Mouse (Mus musculus) MEL (cell line): Measurements from ENCODE around the gene Yap1. TPM values are rescaled to one million over a fixed set of nuclear protein-coding genes. Genes with fewer than 3 reads are reported as not detected.

Experiments used
- DNase-seq: peaks from one replicate; pipeline ENCODE4 v3.0.0; 2011; ENCODE audit warnings: low read depth, low spot score
- H3K27ac ChIP-seq: 2 replicates; pipeline ENCODE4 v1.5.1; 2012; ENCODE audit warnings: low read depth, mild to moderate bottlenecking, control low read depth, low read length, moderate library complexity; ENCODE audit not compliant: control insufficient read depth
- H3K27me3 ChIP-seq, 2 experiments: fragments of 150-350 bp in 1 of 2; sonication (generic) in 1 of 2; 2 replicates each; pipeline ENCODE4 v1.6.1; 2012; ENCODE audit warnings: low read length in 2 of 2, mild to moderate bottlenecking in 2 of 2, improper control_type of control experiment in 1 of 2, moderate library complexity in 1 of 2; ENCODE audit not compliant: insufficient read depth in 2 of 2, control insufficient read depth in 1 of 2
- H3K36me3 ChIP-seq, 2 experiments: 2 replicates each; pipeline ENCODE4 v1.6.1; 2012 to 2014; ENCODE audit warnings: low read length in 2 of 2, improper control_type of control experiment in 1 of 2, inconsistent platforms in 1 of 2, mild to moderate bottlenecking in 1 of 2; ENCODE audit not compliant: insufficient read depth in 2 of 2, control insufficient read depth in 1 of 2
- H3K4me1 ChIP-seq, 2 experiments: fragments of 150-350 bp in 1 of 2; sonication (generic) in 1 of 2; 2 replicates each; pipeline ENCODE4 v1.6.1; 2012; ENCODE audit warnings: low read length in 2 of 2, improper control_type of control experiment in 1 of 2, mild to moderate bottlenecking in 1 of 2; ENCODE audit not compliant: insufficient read depth in 2 of 2, control insufficient read depth in 1 of 2
- H3K4me3 ChIP-seq, 2 experiments: fragments of 150-350 bp in 1 of 2; sonication (generic) in 1 of 2; 2 replicates each; pipeline ENCODE4 v1.5.1; 2012; ENCODE audit warnings: low read depth in 2 of 2, low read length in 2 of 2, mild to moderate bottlenecking in 2 of 2, moderate library complexity in 2 of 2, control low read depth in 1 of 2, improper control_type of control experiment in 1 of 2; ENCODE audit not compliant: control insufficient read depth in 1 of 2, insufficient read depth in 1 of 2
- H3K79me2 ChIP-seq: 2 replicates; pipeline ENCODE4 v1.6.1; 2012; ENCODE audit warnings: mild to moderate bottlenecking, low read length, moderate library complexity; ENCODE audit not compliant: control insufficient read depth, poor library complexity, insufficient read depth
- H3K9ac ChIP-seq: 2 replicates; pipeline ENCODE4 v1.6.1; 2012; ENCODE audit warnings: low read depth, mild to moderate bottlenecking, control low read depth, low read length, moderate library complexity; ENCODE audit not compliant: control insufficient read depth, poor library complexity, severe bottlenecking
- H3K9me3 ChIP-seq: fragments of 150-350 bp; sonication (generic); replicated peaks from 2 replicates; pipeline ENCODE4 v1.6.1; 2012; ENCODE audit warnings: mild to moderate bottlenecking, low read length, improper control_type of control experiment, moderate library complexity; ENCODE audit not compliant: insufficient read depth
- CTCF ChIP-seq, 3 experiments: IDR thresholded peaks in 2 of 3; conservative IDR thresholded peaks in 1 of 3; 2 replicates each; pipeline ENCODE4 v1.5.1; 2011 to 2012; ENCODE audit warnings: low read length in 3 of 3, low read depth in 2 of 3, mild to moderate bottlenecking in 2 of 3, improper control_type of control experiment in 1 of 3, inconsistent platforms in 1 of 3, mixed read lengths in 1 of 3, moderate library complexity in 1 of 3; ENCODE audit not compliant: control insufficient read depth in 1 of 3, insufficient read depth in 1 of 3, poor library complexity in 1 of 3, severe bottlenecking in 1 of 3
- ELF1 ChIP-seq: IDR thresholded peaks from 2 replicates; pipeline ENCODE4 v1.6.1; 2014; ENCODE audit warnings: low read depth, mild to moderate bottlenecking, inconsistent platforms, low read length, improper control_type of control experiment, moderate library complexity
- ETS1 ChIP-seq: IDR thresholded peaks from 2 replicates; pipeline ENCODE4 v1.6.1; 2012; ENCODE audit warnings: low read depth, mild to moderate bottlenecking, inconsistent platforms, low read length, improper control_type of control experiment, moderate library complexity
- GATA1 ChIP-seq: IDR thresholded peaks from 2 replicates; pipeline ENCODE4 v1.6.1; 2011; ENCODE audit warnings: low read depth, low read length, improper control_type of control experiment
- KAT2A ChIP-seq: conservative IDR thresholded peaks from 2 replicates; pipeline ENCODE4 v1.6.1; 2012; ENCODE audit warnings: low read depth, low read length, improper control_type of control experiment, inconsistent platforms
- MAFK ChIP-seq: IDR thresholded peaks from 2 replicates; pipeline ENCODE4 v1.6.1; 2011; ENCODE audit warnings: low read depth, mild to moderate bottlenecking, low read length, improper control_type of control experiment, borderline replicate concordance
- MAZ ChIP-seq: IDR thresholded peaks from 2 replicates; pipeline ENCODE4 v1.6.1; 2012; ENCODE audit warnings: low read depth, mild to moderate bottlenecking, inconsistent platforms, low read length, improper control_type of control experiment
- MXI1 ChIP-seq: IDR thresholded peaks from 2 replicates; pipeline ENCODE4 v1.6.1; 2011; ENCODE audit warnings: mild to moderate bottlenecking, low read depth, low read length, improper control_type of control experiment
- MYC ChIP-seq: IDR thresholded peaks from 2 replicates; pipeline ENCODE4 v1.6.1; 2011; ENCODE audit warnings: low read depth, mild to moderate bottlenecking, low read length, improper control_type of control experiment, moderate library complexity
- RAD21 ChIP-seq: IDR thresholded peaks from 2 replicates; pipeline ENCODE4 v1.6.1; 2011; ENCODE audit warnings: mild to moderate bottlenecking, low read depth, low read length, improper control_type of control experiment
- TAL1 ChIP-seq: IDR thresholded peaks from 2 replicates; pipeline ENCODE4 v1.6.1; 2012; ENCODE audit warnings: mild to moderate bottlenecking, inconsistent platforms, low read length, moderate library complexity, mixed read lengths
- TBP ChIP-seq: IDR thresholded peaks from 2 replicates; pipeline ENCODE4 v1.8.0; 2011; ENCODE audit warnings: low read depth, low read length, improper control_type of control experiment
- TCF12 ChIP-seq: IDR thresholded peaks from 2 replicates; pipeline ENCODE4 v1.6.1; 2014; ENCODE audit warnings: low read depth, mild to moderate bottlenecking, inconsistent platforms, low read length, improper control_type of control experiment, moderate library complexity
- USF1 ChIP-seq: IDR thresholded peaks from 2 replicates; pipeline ENCODE4 v1.6.1; 2014; ENCODE audit warnings: low read depth, mild to moderate bottlenecking, inconsistent platforms, low read length, improper control_type of control experiment, moderate library complexity
- USF2 ChIP-seq, 2 experiments: IDR thresholded peaks; 2 replicates each; pipeline ENCODE4 v1.6.1; 2011 to 2012; ENCODE audit warnings: improper control_type of control experiment in 2 of 2, low read length in 2 of 2, borderline replicate concordance in 1 of 2, inconsistent platforms in 1 of 2, low read depth in 1 of 2, mild to moderate bottlenecking in 1 of 2; ENCODE audit not compliant: insufficient read depth in 1 of 2
- polyA plus RNA-seq, 2 experiments: library from polyadenylated mRNA; stranded (reverse) in 1 of 2; unstranded in 1 of 2; fragments of >175 nt in 1 of 2; fragments of >200 nt in 1 of 2; gene quantifications; 2 replicates each; pipeline versions ENCODE4 v1.2.1 to v1.2.4; 2012; ENCODE audit warnings: low replicate concordance in 2 of 2, low read depth in 1 of 2; ENCODE audit not compliant: insufficient read length in 2 of 2, insufficient read depth in 1 of 2, missing spikeins in 1 of 2
- total RNA-seq: library from RNA; depleted of rRNA; stranded (reverse); fragments of 300-350 nt; gene quantifications from 2 replicates; pipeline ENCODE4 v1.2.3, GENCODE M21; 2012

Yap1 gene
- total and polyA plus RNA-seq, 3 experiments, result not detected

DNA sequence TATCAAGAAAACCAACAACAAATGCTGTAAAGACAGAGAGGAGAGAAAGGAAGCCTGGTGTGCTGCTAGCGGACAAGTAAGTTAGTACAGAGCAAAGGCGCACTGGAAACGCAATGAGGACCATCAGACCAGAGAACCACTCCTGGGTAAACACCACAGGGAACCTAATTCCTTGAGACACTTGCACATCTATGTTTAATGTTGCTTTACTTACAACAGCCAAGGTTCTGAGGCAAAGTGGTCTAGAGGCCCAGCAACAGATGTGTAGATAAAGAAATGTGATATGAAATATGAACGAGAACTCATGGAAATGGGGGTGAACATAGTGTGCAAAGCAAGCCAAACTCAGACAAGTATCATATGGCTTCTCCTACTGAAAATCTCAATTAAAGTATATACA, 64.3 kb downstream of the Yap1 start:
- no peak for DNase-seq
- H3K27me3 ChIP-seq, result peaks cover 0 to 1% of the 10 kb centered on the region in 2 experiments; a peak in 2 of 4 replicates
- H3K79me2 ChIP-seq, result no peaks in the 10 kb centered on the region
- no peaks in the 10 kb centered on the region for H3K9me3 ChIP-seq
- no peak overlapping the region for H3K9ac ChIP-seq
- H3K4me3 ChIP-seq, result no peak overlapping the region
- no peaks in the 10 kb centered on the region for H3K36me3 ChIP-seq
- H3K4me1 ChIP-seq, result no peaks in the 10 kb centered on the region
- H3K27ac ChIP-seq, result no peak overlapping the region
- no peak for TF ChIP-seq RAD21
- no peak for TF ChIP-seq TBP

DNA sequence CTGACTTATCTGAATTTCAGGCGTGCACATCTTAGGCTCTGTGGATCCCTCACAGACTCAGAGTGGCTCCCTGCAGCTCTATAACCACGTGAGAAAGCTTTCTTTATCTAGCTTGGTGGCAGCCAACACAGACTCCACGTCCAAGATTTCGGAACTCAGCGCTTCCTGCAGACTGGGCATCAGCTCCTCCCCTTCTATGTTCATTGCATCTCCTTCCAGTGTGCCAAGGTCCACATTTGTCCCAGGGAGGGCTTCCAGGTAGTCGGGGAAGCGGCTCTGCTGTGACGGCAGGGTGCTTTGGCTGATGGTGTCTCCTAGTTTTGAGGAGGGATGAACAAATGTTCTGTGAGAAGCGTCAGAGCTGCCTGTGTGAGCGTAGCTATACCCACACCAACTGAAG, 70.0 kb downstream of the Yap1 start:
- Histone ChIP-seq H3K9me3 (no peaks in the 10 kb centered on the region), H3K4me3 (no peak overlapping the region), H3K9ac (no peak overlapping the region), H3K79me2 (no peaks in the 10 kb centered on the region), H3K4me1 (no peaks in the 10 kb centered on the region), H3K27ac (no peak overlapping the region), H3K27me3 (peaks cover 0 to 2% of the 10 kb centered on the region in 2 experiments; a peak in 3 of 4 replicates), H3K36me3 (no peaks in the 10 kb centered on the region)
- no peak for TF ChIP-seq USF2 (IDR thresholded peaks at IDR 0.05; ENCODE audit: borderline replicate concordance in 1 of 2, insufficient read depth in 1 of 2, low read depth in 1 of 2, low read length in 2 of 2)
- no peak for TF ChIP-seq TCF12
- no peak for TF ChIP-seq MAFK
- no peak for TF ChIP-seq TAL1
- no peak for TF ChIP-seq MYC
- no peak for TF ChIP-seq MXI1
- TF ChIP-seq CTCF (IDR thresholded peaks at IDR 0.05 in 2 of 3, conservative IDR thresholded peaks at IDR 0.05 in 1 of 3; ENCODE audit: control insufficient read depth in 1 of 3, insufficient read depth in 1 of 3, low read depth in 2 of 3, low read length in 3 of 3, poor library complexity in 1 of 3, severe bottlenecking in 1 of 3), result no peak
- no peak for TF ChIP-seq GATA1
- TF ChIP-seq ELF1, result no peak
- TF ChIP-seq KAT2A, result no peak
- DNase-seq, result no peak

DNA sequence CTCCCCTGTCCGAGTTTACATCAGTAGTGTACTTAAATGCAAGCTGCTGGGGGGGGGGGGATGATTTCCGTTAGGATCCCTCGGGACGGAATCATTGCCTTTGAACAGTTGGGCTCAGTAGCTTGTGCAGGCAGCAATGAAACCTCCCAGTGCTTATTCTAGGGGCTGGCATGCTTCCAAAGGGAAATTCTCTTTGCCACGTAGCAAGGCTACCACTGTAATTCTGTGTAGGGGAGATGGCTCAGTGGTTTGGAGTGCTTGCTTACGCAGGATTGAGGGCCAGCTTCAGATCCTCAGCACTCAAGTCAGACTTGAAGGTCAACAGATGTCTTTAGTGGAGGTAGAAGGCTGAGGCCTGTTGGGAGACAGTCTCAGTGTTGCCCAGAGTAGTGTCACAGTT, 74.8 kb downstream of the Yap1 start:
- Histone ChIP-seq H3K9ac (no peak overlapping the region), H3K4me1 (no peaks in the 10 kb centered on the region), H3K27me3 (peaks cover 0 to 3% of the 10 kb centered on the region in 2 experiments; a peak in 3 of 4 replicates), H3K79me2 (no peaks in the 10 kb centered on the region), H3K36me3 (no peaks in the 10 kb centered on the region), H3K4me3 (no peak overlapping the region), H3K9me3 (no peaks in the 10 kb centered on the region), H3K27ac (no peak overlapping the region)
- TF ChIP-seq ETS1 (no peak), MAZ (no peak), USF1 (no peak)
- DNase-seq, result no peak
